Mouse (Mus musculus): ENCODE measurements around the gene Parp9. TPM values are rescaled to one million over a fixed set of nuclear protein-coding genes. Genes with fewer than 3 reads are reported as not detected.
A peak's percentile ranks its signal among the peaks of the same experiment; 100 is the strongest.
"Not testable (repeated sequence)": the region's sequence is repeated elsewhere in the genome, so short reads cannot be mapped to it uniquely, and the experiment has no call there.

The Parp9 gene
- 3.8 and 4.5 TPM in 2 replicates for polyA plus RNA-seq (2012; rRNA removed)

- DNase-seq (ENCODE audit: extremely low spot score in 1 of 2, low spot score in 1 of 2), result peak in 1 of 2 experiments; percentile 34
These were observed at the start of gene Parp9, which contains the start of gene Dtx3l for GRCm38 (mm10) chr16:35938211-35939151. Parp9 (plus strand) TSS chr16:35938470. Dtx3l (minus strand) TSS chr16:35939151.

- no peak for DNase-seq (ENCODE audit: extremely low spot score in 1 of 2, low spot score in 1 of 2)
These were observed 49.4 kb upstream of the Parp9 start for GRCm38 (mm10) chr16:35888910-35889309.

DNA sequence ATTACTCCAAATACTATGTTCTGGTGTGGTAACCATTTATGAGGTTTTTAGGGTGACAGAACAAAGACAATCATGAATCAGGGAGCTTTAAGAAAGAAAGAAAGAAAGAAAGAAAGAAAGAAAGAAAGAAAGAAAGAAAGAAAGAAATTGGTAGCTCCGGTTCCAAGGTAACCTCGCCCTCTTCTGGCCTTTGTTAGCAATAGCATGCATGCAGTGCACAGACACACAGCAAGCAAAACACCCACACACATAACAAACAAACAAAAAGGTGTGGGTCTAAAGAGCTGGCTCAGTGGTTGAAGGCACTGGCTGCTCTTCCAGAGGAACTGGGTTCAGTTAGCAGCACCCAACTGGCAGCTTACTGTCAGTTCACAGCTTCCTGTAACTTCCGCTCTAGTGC lies 47.6 kb upstream of the Parp9 start:
- no peak for DNase-seq (ENCODE audit: extremely low spot score in 1 of 2, low spot score in 1 of 2)

DNA sequence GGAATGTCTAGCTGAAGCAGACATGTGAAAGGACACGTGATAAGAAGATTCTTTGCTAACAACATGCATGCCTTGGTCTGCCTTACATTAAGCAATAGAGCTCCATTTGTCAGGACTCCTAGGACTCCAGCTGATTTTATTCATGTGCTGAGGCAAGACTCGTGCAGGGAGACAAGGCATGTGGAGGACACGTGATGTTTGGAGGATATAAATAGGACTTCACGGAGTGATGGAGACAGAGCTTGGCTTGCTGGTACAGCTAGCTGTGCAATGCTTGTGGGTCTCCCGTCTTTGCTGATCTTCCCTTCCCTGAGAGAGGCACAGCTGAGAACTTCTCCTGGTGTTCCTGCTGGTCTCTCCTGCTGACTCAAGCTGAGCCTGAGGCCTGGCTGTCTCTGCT lies 46.7 kb upstream of the Parp9 start:
- DNase-seq (ENCODE audit: extremely low spot score in 1 of 2, low spot score in 1 of 2), result not testable (repeated sequence)

DNA sequence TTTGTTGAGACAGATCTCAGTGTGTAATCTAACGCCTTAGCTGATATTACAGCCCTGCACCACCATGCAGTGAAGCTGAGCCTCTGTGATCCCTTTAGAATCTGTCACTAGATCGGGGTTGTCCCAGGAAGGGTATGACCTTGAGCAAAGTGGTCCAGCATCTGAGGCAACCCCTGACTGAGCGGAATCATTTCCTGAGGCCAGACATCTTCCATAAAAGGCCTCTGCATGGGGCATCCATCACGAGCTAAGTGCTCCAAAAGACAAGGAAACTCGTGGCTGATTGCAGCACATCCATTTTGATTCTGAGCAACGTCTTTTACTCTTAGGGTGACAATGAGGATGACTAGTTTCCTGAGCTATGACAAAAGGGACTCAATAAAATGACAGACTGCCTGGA lies 43.3 kb upstream of the Parp9 start:
- DNase-seq (ENCODE audit: extremely low spot score in 1 of 2, low spot score in 1 of 2), result no peak

DNA sequence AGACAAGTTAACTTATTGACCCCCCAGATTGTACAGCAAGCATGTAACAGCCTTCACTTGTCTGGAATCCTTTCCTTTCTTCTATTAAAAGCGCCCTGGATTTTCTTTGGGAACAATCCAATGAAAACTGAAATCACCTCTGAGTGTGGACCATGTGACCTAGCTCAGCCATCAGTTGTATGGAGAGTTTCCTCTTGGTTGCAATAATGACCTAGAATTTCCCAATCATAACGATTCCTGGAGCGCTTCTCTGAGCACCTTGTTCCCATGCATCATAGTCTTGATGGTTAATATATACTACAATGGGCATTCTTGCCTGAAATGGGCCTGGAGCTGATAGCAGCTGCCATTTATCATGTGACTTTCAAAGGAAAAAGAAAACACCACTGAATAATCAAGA lies 37.7 kb upstream of the Parp9 start:
- DNase-seq (ENCODE audit: extremely low spot score in 1 of 2, low spot score in 1 of 2), result no peak

GRCm38 (mm10) chr16:35903014-35903640 lies 35.1 kb upstream of the Parp9 start:
- DNase-seq (ENCODE audit: extremely low spot score in 1 of 2, low spot score in 1 of 2), result no peak

- no peak for DNase-seq (ENCODE audit: extremely low spot score in 1 of 2, low spot score in 1 of 2)
These were observed 34.0 kb upstream of the Parp9 start for GRCm38 (mm10) chr16:35904121-35904736.

DNA sequence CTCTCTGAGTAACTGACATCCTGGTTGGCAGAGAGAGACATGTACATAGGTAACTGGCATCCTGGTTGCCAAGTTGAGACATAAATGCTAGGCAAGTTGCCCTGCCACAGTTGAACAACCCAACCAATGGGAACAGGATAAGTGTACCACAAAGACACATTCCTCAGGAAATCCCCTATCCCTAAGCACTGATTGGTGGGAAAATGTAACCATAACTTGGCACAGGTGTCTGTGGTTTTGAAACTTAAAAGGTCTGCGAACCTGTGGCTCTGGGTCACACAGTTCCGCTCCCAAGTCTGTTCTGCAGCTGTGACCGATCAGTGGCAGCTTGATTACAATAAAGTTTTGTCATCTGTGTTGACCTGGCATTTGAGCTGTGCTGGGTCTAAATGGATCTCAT lies 32.9 kb upstream of the Parp9 start:
- DNase-seq (ENCODE audit: extremely low spot score in 1 of 2, low spot score in 1 of 2), result no peak

- no peak for DNase-seq (ENCODE audit: extremely low spot score in 1 of 2, low spot score in 1 of 2)
These were observed 32.3 kb upstream of the Parp9 start for GRCm38 (mm10) chr16:35905819-35906485.

GRCm38 (mm10) chr16:35906887-35907286 lies 31.4 kb upstream of the Parp9 start:
- no peak for DNase-seq (ENCODE audit: extremely low spot score in 1 of 2, low spot score in 1 of 2)

DNA sequence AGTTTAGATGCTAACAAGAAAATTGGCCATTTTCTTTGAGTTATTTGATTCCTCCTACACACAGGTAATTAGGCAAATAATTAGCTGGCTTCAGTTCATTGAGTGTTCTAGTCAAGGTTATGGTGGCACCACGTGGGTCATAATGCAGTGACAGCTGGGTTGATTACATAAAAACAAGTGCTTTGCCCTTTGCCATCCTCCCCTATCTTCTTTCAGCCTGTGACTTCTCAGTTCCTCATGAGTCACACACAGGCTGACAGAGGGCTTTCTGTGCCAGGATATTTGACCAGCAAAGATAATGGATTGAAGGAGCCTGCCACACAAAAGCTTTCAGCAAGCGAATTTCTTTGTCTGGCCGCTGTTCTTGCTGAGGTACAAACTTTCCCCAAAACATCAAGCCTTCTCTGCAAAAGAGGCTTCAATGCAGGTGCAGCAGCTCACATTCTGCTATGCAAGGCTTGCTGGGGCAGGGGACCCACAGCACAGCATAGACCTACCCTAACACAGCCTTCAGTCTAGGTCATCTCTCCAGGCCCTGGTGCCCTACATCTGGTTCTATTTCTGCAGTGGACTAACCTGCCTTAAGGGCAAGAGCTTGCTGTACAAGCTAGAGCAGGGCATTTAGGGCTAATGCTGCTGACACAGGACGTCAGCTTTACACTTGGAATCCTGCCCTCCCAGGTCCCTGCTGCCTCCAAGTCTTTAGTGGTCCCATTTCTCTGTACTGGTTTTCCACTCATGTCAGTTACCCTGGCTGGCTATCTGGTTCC lies 30.7 kb upstream of the Parp9 start:
- no peak for DNase-seq (ENCODE audit: extremely low spot score in 1 of 2, low spot score in 1 of 2)

DNA sequence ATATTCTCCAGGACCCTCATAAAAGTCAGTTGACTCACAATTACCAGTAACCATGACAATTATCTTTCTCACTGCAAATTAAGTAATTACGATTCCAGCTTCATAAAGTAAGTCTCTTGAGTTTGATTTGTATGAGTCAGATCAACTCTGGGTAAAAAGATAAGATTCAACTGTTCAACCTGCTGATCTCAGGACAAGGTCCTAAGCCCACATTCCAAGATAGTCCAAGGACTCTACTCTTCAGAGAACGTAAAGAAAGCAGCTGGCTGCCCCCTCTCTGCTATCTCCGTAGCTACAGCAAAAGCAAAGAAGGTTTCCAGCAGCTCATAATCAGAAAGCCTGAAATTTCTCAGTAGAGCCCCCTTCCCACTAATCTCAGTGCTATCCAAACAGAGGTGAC lies 26.8 kb upstream of the Parp9 start:
- no peak for DNase-seq (ENCODE audit: extremely low spot score in 1 of 2, low spot score in 1 of 2)

- DNase-seq (ENCODE audit: extremely low spot score in 1 of 2, low spot score in 1 of 2), result no peak
These were observed 24.7 kb upstream of the Parp9 start for GRCm38 (mm10) chr16:35913526-35913925.

DNA sequence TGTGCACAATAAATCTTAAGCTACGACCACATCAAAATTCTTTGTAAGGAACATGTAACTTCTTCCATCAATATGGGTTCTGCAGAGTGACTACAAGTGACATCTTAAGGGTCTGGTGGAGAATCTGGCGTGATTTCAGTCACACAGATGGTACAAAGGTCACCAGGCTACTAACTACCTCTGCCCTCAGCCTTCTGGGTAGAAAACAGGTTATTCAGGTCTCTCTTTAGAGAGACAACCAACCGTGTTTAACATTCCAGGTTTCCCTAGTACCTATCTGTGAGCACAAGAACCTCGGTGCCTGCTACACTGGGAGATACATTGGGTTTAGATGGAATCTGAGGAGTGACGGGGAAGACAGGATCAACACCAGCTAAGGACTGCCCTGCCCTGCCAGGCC lies 24.0 kb upstream of the Parp9 start:
- DNase-seq (ENCODE audit: extremely low spot score in 1 of 2, low spot score in 1 of 2), result no peak

GRCm38 (mm10) chr16:35918721-35919543 lies 19.3 kb upstream of the Parp9 start:
- DNase-seq (ENCODE audit: extremely low spot score in 1 of 2, low spot score in 1 of 2), result no peak

- no peak for DNase-seq (ENCODE audit: extremely low spot score in 1 of 2, low spot score in 1 of 2)
These were observed 16.5 kb upstream of the Parp9 start for GRCm38 (mm10) chr16:35921676-35922235.

DNA sequence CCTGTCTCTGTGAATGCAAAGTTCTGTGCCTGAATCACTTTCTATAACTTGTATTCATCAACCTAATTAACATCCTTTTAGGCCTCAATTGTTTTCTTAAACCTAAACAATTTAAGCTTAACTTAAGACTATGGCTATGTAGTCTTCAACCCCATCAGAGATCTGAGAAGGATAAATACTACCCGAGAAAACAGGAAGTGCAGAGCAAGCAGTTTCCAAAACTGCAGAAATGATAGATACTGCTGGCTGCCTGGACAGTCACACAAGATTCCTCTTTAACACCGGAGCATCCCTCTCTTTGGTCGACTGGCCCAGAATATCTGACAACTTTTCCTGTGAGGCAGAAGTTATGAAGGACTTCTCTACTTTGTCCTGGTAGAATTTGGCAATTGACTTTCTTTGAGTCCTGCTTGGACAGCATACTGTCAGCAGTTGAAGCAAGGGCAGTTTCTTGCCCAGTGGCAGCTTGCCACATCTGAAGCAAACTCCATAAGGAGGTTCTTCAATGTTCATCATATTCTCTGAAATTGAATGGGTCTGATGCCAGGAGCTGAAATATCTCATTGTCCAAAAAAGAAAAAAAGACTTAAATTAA lies 15.9 kb upstream of the Parp9 start:
- DNase-seq (ENCODE audit: extremely low spot score in 1 of 2, low spot score in 1 of 2), result no peak

Data from frontal cortex, adult 2 months (tissue).